Mouse (Mus musculus) neural tube, embryonic 13.5 days (tissue): ENCODE measurements at regions not wholly inside any gene's neighbourhood (a gene's known extent, or its start where the extent isn't known, plus 50 kb on each side); places are given as distances from the start of the nearest gene placed in this dataset.

Experiments used
- ATAC-seq: fragments of 200-750 bp; cut with Nextera tagmentation; 2 replicates; pipeline ENCODE4 v1.8.0; 2017; ENCODE audit warnings: low read depth, mild to moderate bottlenecking, moderate TSS enrichment, moderate library complexity
- H3K27ac ChIP-seq: fragments of 300-500 bp; sonication (generic); replicated peaks from 2 replicates; pipeline ENCODE4 v1.5.1; 2015; ENCODE audit warnings: moderate library complexity, mild to moderate bottlenecking, inconsistent platforms
- H3K27me3 ChIP-seq: fragments of 300-500 bp; sonication (generic); 2 replicates; pipeline ENCODE4 v1.6.1; 2015; ENCODE audit warnings: mild to moderate bottlenecking, inconsistent platforms
- H3K36me3 ChIP-seq: fragments of 300-500 bp; sonication (generic); 2 replicates; pipeline ENCODE4 v1.6.1; 2015; ENCODE audit warnings: mild to moderate bottlenecking, inconsistent platforms
- H3K4me1 ChIP-seq: fragments of 300-500 bp; sonication (generic); replicated peaks from 2 replicates; pipeline ENCODE4 v1.6.1; 2015; ENCODE audit warnings: inconsistent platforms
- H3K4me2 ChIP-seq: fragments of 300-500 bp; sonication (generic); 2 replicates; pipeline ENCODE4 v1.6.1; 2015; ENCODE audit warnings: inconsistent platforms, mild to moderate bottlenecking, moderate library complexity
- H3K4me3 ChIP-seq: fragments of 300-500 bp; sonication (generic); 2 replicates; pipeline ENCODE4 v1.5.1; 2015; ENCODE audit warnings: mild to moderate bottlenecking, inconsistent platforms
- H3K9ac ChIP-seq: fragments of 300-500 bp; sonication (generic); 2 replicates; pipeline ENCODE4 v1.6.1; 2015; ENCODE audit warnings: moderate library complexity, mild to moderate bottlenecking, inconsistent platforms
- H3K9me3 ChIP-seq: fragments of 300-500 bp; sonication (generic); 2 replicates; pipeline ENCODE4 v1.6.1; 2016; ENCODE audit warnings: inconsistent platforms
- WGBS: fragments of 180-500 bp; shearing (Covaris S2); methylation state at CpG from one replicate; pipeline ENCODE4 v1.1.7; 2015; 5-methylcytosine and 5-hydroxymethylcytosine counted together

DNA sequence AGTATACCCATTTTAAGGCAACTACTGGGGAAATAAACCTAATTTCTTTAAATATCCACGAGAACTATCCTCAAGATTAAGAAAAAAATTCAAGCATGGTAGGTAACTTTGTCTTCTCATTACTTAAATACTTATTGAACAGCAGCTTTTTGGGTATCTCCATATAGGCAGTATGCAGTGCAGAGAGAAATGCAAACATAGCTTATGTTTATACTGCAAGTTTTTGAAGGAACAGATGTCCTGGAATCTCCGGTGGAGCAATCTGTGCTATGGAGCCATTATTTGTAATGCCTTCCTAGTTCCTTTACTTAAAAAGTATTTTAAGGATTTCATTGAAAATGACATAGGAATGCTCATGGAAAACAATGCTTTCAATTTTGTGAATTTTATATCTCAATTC is 91.7 kb upstream of the Adgrb3 start:
- 83% methylated on average over 2 of the region's 2 CpGs for WGBS

DNA sequence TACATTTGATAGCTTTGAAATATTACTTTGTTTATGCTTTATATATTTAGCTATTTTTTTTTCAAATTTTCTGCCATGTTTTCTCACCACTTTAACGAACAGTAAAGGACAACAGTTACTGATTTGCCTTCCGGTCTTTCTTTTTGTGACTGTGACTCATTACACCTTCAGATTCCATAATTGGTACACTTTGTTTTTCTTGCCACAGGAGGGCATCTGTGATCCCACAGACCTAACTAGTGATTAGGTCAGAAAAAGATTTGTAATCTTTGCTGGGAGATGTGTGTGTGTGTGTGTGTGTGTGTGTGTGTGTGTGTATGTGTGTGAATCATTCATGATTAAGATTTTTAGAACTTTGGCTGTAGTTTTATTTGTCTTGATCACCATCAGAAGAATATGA is 64.7 kb upstream of the Adgrb3 start:
- no peak for ATAC-seq
- Histone ChIP-seq H3K9me3 (no peaks in the 10 kb centered on the region), H3K4me1 (no peaks in the 10 kb centered on the region), H3K4me3 (no peak overlapping the region), H3K27ac (no peak overlapping the region), H3K4me2 (no peak overlapping the region), H3K27me3 (no peaks in the 10 kb centered on the region), H3K9ac (no peak overlapping the region), H3K36me3 (no peaks in the 10 kb centered on the region)
- WGBS, result 76% methylated on average over 2 of the region's 2 CpGs

More for the DNA sequence above, 91.7 kb upstream of the Adgrb3 start:
- no peak overlapping the region for H3K27ac ChIP-seq
- no peak overlapping the region for H3K9ac ChIP-seq
- H3K4me1 ChIP-seq, result no peaks in the 10 kb centered on the region
- no peak overlapping the region for H3K4me3 ChIP-seq
- H3K4me2 ChIP-seq, result no peak overlapping the region
- no peaks in the 10 kb centered on the region for H3K27me3 ChIP-seq
- ATAC-seq, result no peak
- H3K9me3 ChIP-seq, result no peaks in the 10 kb centered on the region
- H3K36me3 ChIP-seq, result no peaks in the 10 kb centered on the region

DNA sequence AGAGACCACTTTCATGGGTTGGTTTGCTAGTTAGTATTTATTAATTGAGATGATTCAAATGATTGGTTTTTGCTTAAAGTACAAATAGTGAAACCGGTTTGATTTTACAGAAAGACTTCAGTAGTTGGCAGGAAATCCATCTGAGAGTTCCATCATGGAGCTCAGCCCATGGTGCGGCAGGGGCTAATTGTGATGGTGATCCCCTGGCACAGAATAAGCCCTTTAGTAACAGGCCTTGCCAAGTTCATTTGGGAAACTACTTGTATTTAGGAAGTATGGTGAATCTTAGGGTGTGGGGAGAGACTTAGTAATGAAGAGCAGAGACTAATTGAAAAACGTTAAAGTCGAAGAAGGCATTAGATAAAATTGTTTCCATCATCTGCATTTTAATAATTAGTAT is 63.5 kb upstream of the Adgrb3 start:
- no peak overlapping the region for H3K9ac ChIP-seq
- no peak overlapping the region for H3K4me3 ChIP-seq
- ATAC-seq, result peak; percentile 64; the same call in 1 of the 2 replicates
- 53% methylated on average over 4 of the region's 4 CpGs for WGBS
- no peaks in the 10 kb centered on the region for H3K4me1 ChIP-seq
- H3K9me3 ChIP-seq, result no peaks in the 10 kb centered on the region
- H3K27ac ChIP-seq, result no peak overlapping the region
- no peaks in the 10 kb centered on the region for H3K36me3 ChIP-seq
- H3K4me2 ChIP-seq, result no peak overlapping the region
- H3K27me3 ChIP-seq, result no peaks in the 10 kb centered on the region

DNA sequence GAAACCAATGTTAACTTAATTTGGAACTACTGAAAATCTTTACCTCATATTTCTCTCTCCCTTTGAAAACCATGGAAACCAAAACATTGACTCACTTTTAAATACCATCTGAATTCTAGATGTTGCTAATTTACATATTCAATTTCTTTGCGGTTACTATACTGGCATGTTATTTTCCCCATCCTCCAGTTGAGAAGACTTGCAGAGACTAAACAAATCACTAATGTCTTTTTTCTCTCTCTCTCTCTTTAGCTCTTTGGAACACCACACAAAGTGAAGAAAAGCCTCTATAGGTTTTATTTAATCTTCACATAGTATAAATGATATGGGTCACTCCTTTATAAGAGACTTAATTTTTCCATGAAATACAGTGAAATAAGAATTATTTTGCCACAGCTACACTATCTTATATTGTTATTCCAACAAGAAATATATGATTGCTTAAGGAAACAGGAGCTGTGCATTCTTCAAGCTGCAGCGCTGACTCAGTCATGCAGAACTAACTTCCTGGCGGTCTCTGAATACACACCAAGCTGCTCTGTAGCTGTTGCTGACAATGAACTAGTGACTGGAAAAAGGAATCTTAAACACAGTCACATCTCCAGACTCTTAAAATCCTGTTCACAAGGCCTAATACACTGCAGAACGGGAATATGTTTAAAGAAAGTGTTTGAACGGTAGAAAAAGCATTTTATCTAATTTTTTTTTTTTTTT is 62.7 kb upstream of the Adgrb3 start:
- Histone ChIP-seq H3K9ac (no peak overlapping the region), H3K27me3 (no peaks in the 10 kb centered on the region), H3K9me3 (no peaks in the 10 kb centered on the region), H3K4me2 (no peak overlapping the region), H3K4me1 (no peaks in the 10 kb centered on the region), H3K36me3 (no peaks in the 10 kb centered on the region), H3K27ac (no peak overlapping the region), H3K4me3 (no peak overlapping the region)
- WGBS, result 31% methylated on average over 5 of the region's 5 CpGs
- peak; percentile 96 for ATAC-seq

DNA sequence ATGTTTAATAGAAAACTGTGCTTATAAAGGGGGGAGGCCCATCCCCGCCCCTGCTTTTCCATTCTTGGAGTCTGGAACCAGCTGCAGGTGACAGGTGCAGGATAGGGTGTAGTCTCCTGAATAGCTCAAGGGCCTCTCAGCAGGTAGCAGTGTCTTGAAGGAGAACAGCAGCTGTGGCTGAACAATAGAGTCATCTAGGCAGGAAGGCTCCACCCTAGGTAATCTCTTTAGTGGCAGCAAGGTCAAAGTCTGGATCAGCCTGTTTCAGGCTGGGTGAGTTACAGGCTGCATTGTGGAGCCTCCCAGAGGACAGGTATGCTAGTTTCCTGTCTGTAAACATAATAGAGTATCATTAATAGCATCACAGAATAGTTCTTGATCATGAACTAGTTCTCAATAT is 58.5 kb upstream of the Adgrb3 start:
- H3K27me3 ChIP-seq, result no peaks in the 10 kb centered on the region
- ATAC-seq, result no peak
- 80% methylated on average over 1 of the region's 1 CpGs for WGBS

DNA sequence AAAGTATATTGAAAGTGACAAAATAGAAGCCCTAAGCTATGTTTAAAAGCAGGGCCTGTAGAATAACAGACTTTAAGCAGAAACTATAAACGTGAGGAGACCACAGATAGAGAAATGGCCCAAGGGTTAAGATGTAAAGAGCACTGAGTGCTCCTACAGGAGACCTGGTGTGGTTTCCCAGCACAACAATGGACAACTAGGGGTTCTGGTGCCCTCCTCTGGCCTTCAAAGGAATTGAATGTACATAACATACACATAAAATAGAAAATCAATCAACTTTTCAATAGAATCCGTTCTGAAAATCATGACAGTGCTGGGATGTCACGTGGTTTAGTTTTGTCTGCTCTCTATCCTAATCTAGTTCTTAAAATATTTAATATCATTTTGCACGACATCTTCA is 55.5 kb upstream of the Adgrb3 start:
- whole genome bisulfite sequencing, result 66% methylated on average over 4 of the region's 4 CpGs
- H3K4me3 ChIP-seq, result no peak overlapping the region
- no peak overlapping the region for H3K27ac ChIP-seq
- H3K9ac ChIP-seq, result no peak overlapping the region
- H3K27me3 ChIP-seq, result no peaks in the 10 kb centered on the region
- no peaks in the 10 kb centered on the region for H3K4me1 ChIP-seq
- no peaks in the 10 kb centered on the region for H3K9me3 ChIP-seq
- no peak for ATAC-seq
- no peaks in the 10 kb centered on the region for H3K36me3 ChIP-seq
- no peak overlapping the region for H3K4me2 ChIP-seq

More for the DNA sequence above, 58.5 kb upstream of the Adgrb3 start:
- no peaks in the 10 kb centered on the region for H3K4me1 ChIP-seq
- H3K9ac ChIP-seq, result no peak overlapping the region
- H3K4me2 ChIP-seq, result no peak overlapping the region
- H3K4me3 ChIP-seq, result no peak overlapping the region
- H3K27ac ChIP-seq, result no peak overlapping the region
- H3K9me3 ChIP-seq, result no peaks in the 10 kb centered on the region
- no peaks in the 10 kb centered on the region for H3K36me3 ChIP-seq
